Mouse (Mus musculus) lung, postnatal 0 days (tissue): Measurements from ENCODE around the gene Vps52.

ENCODE experiments used
- CTCF ChIP-seq: IDR thresholded peaks from 2 replicates; pipeline ENCODE4 v1.5.1; 2016; ENCODE audit warnings: antibody characterized with exemption, mild to moderate bottlenecking
- EP300 ChIP-seq: IDR thresholded peaks from 2 replicates; pipeline ENCODE4 v1.6.1; 2016; ENCODE audit warnings: antibody characterized with exemption, mild to moderate bottlenecking, control low read depth

DNA sequence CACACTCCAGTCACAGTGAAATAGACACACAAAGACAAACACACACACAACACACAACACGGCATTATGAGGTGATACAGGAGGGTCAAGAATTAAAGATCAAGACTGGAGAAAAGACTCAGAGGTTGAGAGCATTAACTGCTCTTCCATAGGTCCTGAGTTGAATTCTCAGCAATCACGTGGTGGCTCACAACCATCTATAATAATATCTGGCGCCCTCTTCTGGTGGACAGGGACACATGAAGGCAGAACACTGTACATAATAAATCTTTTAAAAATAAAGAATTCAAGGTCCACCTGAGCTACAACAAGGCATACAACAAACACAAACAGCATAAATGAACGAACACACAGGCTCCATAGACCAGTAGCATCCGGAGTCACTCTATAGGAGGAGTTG, 13.3 kb downstream of the Vps52 start:
- TF ChIP-seq CTCF (peak; percentile 61), EP300 (no peak)
